7 mouse cellular contexts compared by ENCODE assay signal in the genomic region with DNA sequence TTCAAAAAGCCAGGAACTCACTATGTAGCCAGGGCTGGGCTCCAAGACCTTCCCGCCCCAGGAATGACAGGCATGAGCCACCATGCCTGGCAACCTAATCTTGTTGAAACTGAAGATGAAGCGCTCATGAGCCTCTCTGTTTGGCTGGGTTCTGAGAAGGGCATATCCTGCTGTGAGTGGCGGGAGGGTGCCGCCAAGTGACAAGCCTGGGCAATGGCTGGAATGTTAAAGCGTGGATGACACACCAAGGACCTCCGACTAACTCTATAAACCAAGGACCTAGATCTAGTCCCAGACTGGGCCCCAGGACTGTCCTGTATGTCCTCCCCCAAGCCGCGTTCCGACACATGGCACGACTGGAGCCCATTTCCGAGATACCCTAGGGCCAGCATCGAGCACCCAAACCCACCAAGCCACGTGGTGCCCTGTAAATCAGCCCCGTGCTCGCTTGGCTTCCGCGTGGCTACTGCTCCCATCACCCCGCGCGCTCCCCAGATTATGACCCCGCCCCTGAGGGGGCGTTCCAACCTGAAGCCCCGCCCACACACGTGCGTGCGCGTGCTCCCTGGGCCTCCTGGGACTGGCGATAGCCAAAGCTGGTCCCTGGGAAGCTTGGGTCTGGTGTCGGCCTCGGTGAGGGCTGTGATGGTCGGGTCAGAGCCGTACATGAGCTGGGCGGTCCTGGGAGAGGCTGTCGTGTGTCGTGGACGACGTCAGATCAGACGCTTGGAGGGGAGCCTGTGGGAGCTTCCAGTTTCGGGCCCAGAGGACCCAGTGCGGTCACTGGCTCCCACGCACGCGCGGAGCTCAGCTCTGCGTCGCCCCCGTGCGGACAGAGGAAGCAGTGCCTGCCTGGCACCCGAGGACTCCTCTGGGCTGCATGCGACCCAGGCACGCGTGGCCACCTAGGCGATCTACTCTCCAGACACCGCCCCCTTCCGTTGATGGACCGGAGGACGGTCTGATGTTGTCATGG. TPM values are rescaled to one million over a fixed set of nuclear protein-coding genes. Genes with fewer than 3 reads are reported as not detected.
A peak's percentile ranks its signal among the peaks of the same experiment; 100 is the strongest.
DNase-seq lines count a peak whose midpoint lies in the region; ATAC-seq and TF ChIP-seq lines count a peak whose summit lies in the region.

No protein-coding gene starts in this region.

- peak; percentile 74; the same call in 1 of the 2 replicates for TF ChIP-seq EP300 in heart, adult 2 months (IDR thresholded peaks at IDR 0.05; ENCODE audit: insufficient read depth, low read depth, low read length)

- intact Hi-C loops in heart, adult 2 months (cut with DNase I): loop anchor here (1.0 to 5.0 kb wide), 3 partner anchors 24 to 73 kb away; partner anchors contain the start of gene Rps6ka1

- H3K9me3 ChIP-seq in embryonic facial prominence, embryonic 14.5 days (ENCODE audit: control insufficient read depth, low read length): no peaks in the 10 kb centered on the region
- H3K9me3 ChIP-seq in limb, embryonic 13.5 days: no peaks in the 10 kb centered on the region
- no peaks in the 10 kb centered on the region for H3K9me3 ChIP-seq in midbrain, embryonic 16.5 days (replicated peaks; ENCODE audit: control insufficient read depth, low read length, poor library complexity, severe bottlenecking)

- no peaks in the 10 kb centered on the region for H3K79me2 ChIP-seq in heart, adult 2 months (replicated peaks; ENCODE audit: control insufficient read depth, insufficient read depth, low read length)

- DNase-seq in adrenal gland, postnatal 4 days (ENCODE audit: low spot score in 2 of 2): peak; percentile 87 to 96
- peak; percentile 94 for DNase-seq in embryonic facial prominence, embryonic 14.5 days (ENCODE audit: low spot score)
- DNase-seq in heart, adult 2 months: peak; percentile 94 to 95
- peak; percentile 93 to 95 for DNase-seq in kidney, adult 8-10 months
- peak; percentile 94 for DNase-seq in spleen, postnatal 10 days (ENCODE audit: low spot score in 2 of 2)

- H3K36me3 ChIP-seq in embryonic facial prominence, embryonic 14.5 days (ENCODE audit: control insufficient read depth, insufficient read depth, low read length): no peaks in the 10 kb centered on the region
- H3K36me3 ChIP-seq in heart, adult 2 months (ENCODE audit: control insufficient read depth, insufficient read depth, low read length): no peaks in the 10 kb centered on the region
- H3K36me3 ChIP-seq in limb, embryonic 13.5 days: no peaks in the 10 kb centered on the region
- no peaks in the 10 kb centered on the region for H3K36me3 ChIP-seq in midbrain, embryonic 16.5 days (ENCODE audit: control insufficient read depth, insufficient read depth, low read length)

- peak; percentile 94 for ATAC-seq in embryonic facial prominence, embryonic 14.5 days (ENCODE audit: low read depth)
- ATAC-seq in limb, embryonic 13.5 days (ENCODE audit: low FRiP score, low read depth): peak; percentile 95
- ATAC-seq in midbrain, embryonic 16.5 days: peak; percentile 97

- peak overlapping the region; percentile 76 for H3K4me2 ChIP-seq in embryonic facial prominence, embryonic 14.5 days (ENCODE audit: low read depth, low read length)
- H3K4me2 ChIP-seq in limb, embryonic 13.5 days (replicated peaks): peak overlapping the region; percentile 79
- H3K4me2 ChIP-seq in midbrain, embryonic 16.5 days (ENCODE audit: low read length): peak overlapping the region; percentile 77

- H3K4me3 ChIP-seq in embryonic facial prominence, embryonic 14.5 days (ENCODE audit: low read depth, low read length): peak overlapping the region; percentile 45
- H3K4me3 ChIP-seq in heart, adult 2 months: peak overlapping the region; percentile 75
- H3K4me3 ChIP-seq in limb, embryonic 13.5 days: peak overlapping the region; percentile 59
- peak overlapping the region; percentile 63 for H3K4me3 ChIP-seq in midbrain, embryonic 16.5 days (ENCODE audit: low read depth, low read length)

- no peaks in the 10 kb centered on the region for H3K4me1 ChIP-seq in embryonic facial prominence, embryonic 14.5 days (ENCODE audit: control insufficient read depth, insufficient read depth, low read length)
- peaks cover 1% of the 10 kb centered on the region; the same call in 1 of the 2 replicates for H3K4me1 ChIP-seq in heart, adult 2 months (ENCODE audit: control insufficient read depth, insufficient read depth, low read length)
- H3K4me1 ChIP-seq in limb, embryonic 13.5 days: peaks cover 10% of the 10 kb centered on the region
- peaks cover 7% of the 10 kb centered on the region; the same call in 1 of the 2 replicates for H3K4me1 ChIP-seq in midbrain, embryonic 16.5 days (ENCODE audit: control insufficient read depth, insufficient read depth, low read length)

- WGBS in embryonic facial prominence, embryonic 14.5 days: under 1% methylated on average over 40 of the region's 57 CpGs
- under 1% methylated on average over 57 of the region's 57 CpGs for WGBS in heart, adult 2 months
- WGBS in limb, embryonic 13.5 days: 1% methylated on average over 57 of the region's 57 CpGs
- under 1% methylated on average over 57 of the region's 57 CpGs for WGBS in midbrain, embryonic 16.5 days

- peak overlapping the region; percentile 79 for H3K27ac ChIP-seq in embryonic facial prominence, embryonic 14.5 days (replicated peaks; ENCODE audit: low read depth, low read length)
- H3K27ac ChIP-seq in heart, adult 2 months: peak overlapping the region; percentile 94
- H3K27ac ChIP-seq in limb, embryonic 13.5 days: peak overlapping the region; percentile 82
- H3K27ac ChIP-seq in midbrain, embryonic 16.5 days (ENCODE audit: low read length): peak overlapping the region; percentile 94

- H3K27me3 ChIP-seq in embryonic facial prominence, embryonic 14.5 days (replicated peaks; ENCODE audit: control insufficient read depth, insufficient read depth, low read length): no peaks in the 10 kb centered on the region
- no peaks in the 10 kb centered on the region for H3K27me3 ChIP-seq in heart, adult 2 months (ENCODE audit: control insufficient read depth, insufficient read depth, low read length)
- no peaks in the 10 kb centered on the region for H3K27me3 ChIP-seq in limb, embryonic 13.5 days
- H3K27me3 ChIP-seq in midbrain, embryonic 16.5 days (ENCODE audit: control insufficient read depth, insufficient read depth, low read depth, low read length): no peaks in the 10 kb centered on the region

- no peak; the same call in 1 of the 2 replicates for TF ChIP-seq CTCF in heart, adult 2 months (IDR thresholded peaks at IDR 0.05)

- peak overlapping the region; percentile 58 for H3K9ac ChIP-seq in embryonic facial prominence, embryonic 14.5 days (ENCODE audit: low read depth, low read length)
- peak overlapping the region; percentile 55 for H3K9ac ChIP-seq in heart, adult 2 months (ENCODE audit: low read depth, low read length)
- H3K9ac ChIP-seq in limb, embryonic 13.5 days: peak overlapping the region; percentile 71
- peak overlapping the region; percentile 72 for H3K9ac ChIP-seq in midbrain, embryonic 16.5 days (ENCODE audit: low read depth, low read length)

- peak; percentile 71 for TF ChIP-seq POLR2A in heart, adult 2 months (IDR thresholded peaks at IDR 0.05; ENCODE audit: insufficient read depth, low read depth, low read length)

RNA-seq across cellular contexts. Expression of gene Rps6ka1, which starts 22.9 kb away (rescaled TPM):
- total RNA-seq in adrenal gland, postnatal 4 days (2021): 10 to 100 TPM; 29.5 to 31.0 TPM
- 27.3 and 29.9 TPM in 2 replicates for polyA plus RNA-seq in embryonic facial prominence, embryonic 14.5 days (2014; fragmentation: Nextera tagmentation; extraction: Ambion mirVana)
- total RNA-seq in heart, adult 2 months (2021): 1 to 10 TPM; 4.4 to 4.8 TPM
- polyA plus RNA-seq in heart, adult 2 months (2012; rRNA removed): 5.9 and 7.1 TPM in 2 replicates
- 38.4 and 42.2 TPM in 2 replicates for polyA plus RNA-seq in limb, embryonic 13.5 days (2015; fragmentation: Nextera tagmentation; extraction: Ambion mirVana)
- polyA plus RNA-seq in midbrain, embryonic 16.5 days (2015; fragmentation: Nextera tagmentation; extraction: Ambion mirVana): 21.9 and 22.2 TPM in 2 replicates

RNA-seq across cellular contexts. Expression of gene Hmgn2, which starts 57.9 kb away (rescaled TPM):
- 100 to 1,000 TPM; 497 to 511 TPM for total RNA-seq in adrenal gland, postnatal 4 days (2021)
- 2,056 and 2,380 TPM in 2 replicates for polyA plus RNA-seq in embryonic facial prominence, embryonic 14.5 days (2014; fragmentation: Nextera tagmentation; extraction: Ambion mirVana)
- total RNA-seq in heart, adult 2 months (2021): 100 to 1,000 TPM in 1 of 2 experiments, 10 to 100 TPM in 1; 92.3 to 109 TPM
- polyA plus RNA-seq in heart, adult 2 months (2012; rRNA removed): 23.1 and 59.6 TPM in 2 replicates
- polyA plus RNA-seq in limb, embryonic 13.5 days (2015; fragmentation: Nextera tagmentation; extraction: Ambion mirVana): 2,551 and 2,596 TPM in 2 replicates
- polyA plus RNA-seq in midbrain, embryonic 16.5 days (2015; fragmentation: Nextera tagmentation; extraction: Ambion mirVana): 937 and 974 TPM in 2 replicates

Comparison
In these comparisons a context has a peak if more than half of its experiments do, and no peak if none do; other contexts are left out.
1. Peak in every context shown above with its lines: DNase-seq, ATAC-seq, H3K4me3 ChIP-seq and H3K27ac ChIP-seq.
2. RNA of gene Hmgn2, which starts 57.9 kb away (polyA plus RNA-seq): 2,551 to 2,596 TPM in limb, embryonic 13.5 days, 2,056 to 2,380 TPM in embryonic facial prominence, embryonic 14.5 days and 937 to 974 TPM in midbrain, embryonic 16.5 days; 23.1 to 59.6 TPM in heart, adult 2 months; every median in the first group is over 10 times any median in the second.